In the genomic region with DNA sequence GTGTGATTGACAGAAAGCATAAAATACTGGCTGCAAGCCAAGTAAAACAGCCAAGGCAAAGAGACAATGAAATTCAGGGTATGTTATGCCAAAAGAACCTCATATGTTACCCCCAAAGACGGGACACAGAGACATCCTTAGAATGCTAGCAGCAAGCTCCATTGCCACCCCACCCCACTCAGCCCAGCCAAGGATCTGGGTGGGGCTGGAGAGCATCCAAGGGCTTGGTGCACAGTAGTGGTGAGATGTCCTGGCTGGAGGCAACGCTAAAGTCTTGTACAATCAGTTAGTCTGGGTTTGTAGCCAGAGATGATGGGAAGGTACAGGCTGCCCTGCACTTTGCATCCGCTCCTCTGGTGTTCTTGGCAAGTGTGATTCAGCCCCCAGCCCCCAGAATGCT, we compare ENCODE assay signal across 8 mouse cellular contexts. TPM values are rescaled to one million over a fixed set of nuclear protein-coding genes. Genes with fewer than 3 reads are reported as not detected.
DNase-seq lines count a peak whose midpoint lies in the region; ATAC-seq and TF ChIP-seq lines count a peak whose summit lies in the region.

No protein-coding gene starts in this region.

- peak overlapping the region in 1 of 2 experiments; percentile 54; a peak in 2 of 4 replicates for H3K4me3 ChIP-seq in ES-E14 (ENCODE audit: insufficient read depth in 1 of 2, low read depth in 1 of 2, low read length in 2 of 2, poor library complexity in 1 of 2, severe bottlenecking in 1 of 2)
- no peak overlapping the region for H3K4me3 ChIP-seq in forebrain, embryonic 13.5 days

- ATAC-seq in forebrain, embryonic 13.5 days, result peak; percentile 17; the same call in 1 of the 2 replicates

- H3K4me1 ChIP-seq in ES-E14 (ENCODE audit: control insufficient read depth in 2 of 2, insufficient read depth in 2 of 2, low read length in 2 of 2, poor library complexity in 1 of 2), result peaks cover 0 to 22% of the 10 kb centered on the region in 2 experiments; a peak in 2 of 4 replicates
- H3K4me1 ChIP-seq in forebrain, embryonic 13.5 days, result peaks cover 18% of the 10 kb centered on the region

- H3K27me3 ChIP-seq in forebrain, embryonic 13.5 days, result no peaks in the 10 kb centered on the region

- DNase-seq in ES-E14 (ENCODE audit: low read depth, low spot score), result no peak
- DNase-seq in brain, adult 2 months (ENCODE audit: low read depth, low spot score), result peak; percentile 59
- DNase-seq in heart, postnatal 36 days, result peak; percentile 65 to 70
- peak; percentile 30 for DNase-seq in liver
- peak; percentile 11 for DNase-seq in naive thymus-derived CD4-positive, alpha-beta T cell, adult 2 months (ENCODE audit: low read depth)
- no peak for DNase-seq in thymus, postnatal 25 days
- DNase-seq in right cerebral cortex, postnatal 25 days, result no peak

- peak overlapping the region; percentile 63 for H3K4me2 ChIP-seq in forebrain, embryonic 13.5 days

- 69% methylated on average over 3 of the region's 3 CpGs for WGBS in forebrain, embryonic 13.5 days

- 0 out of 2 replicates have a peak overlapping the region, but pooled peaks have one; percentile 60 for H3K9ac ChIP-seq in ES-E14 (ENCODE audit: insufficient read depth, low read depth, low read length, poor library complexity, severe bottlenecking)
- H3K9ac ChIP-seq in forebrain, embryonic 13.5 days, result peak overlapping the region; percentile 65; the same call in 1 of the 2 replicates

- no peaks in the 10 kb centered on the region for H3K9me3 ChIP-seq in ES-E14 (ENCODE audit: control insufficient read depth, insufficient read depth, low read depth, low read length)
- H3K9me3 ChIP-seq in forebrain, embryonic 13.5 days (replicated peaks), result no peaks in the 10 kb centered on the region

- no peak overlapping the region for H3K27ac ChIP-seq in ES-E14 (ENCODE audit: insufficient read depth, low read depth, low read length, poor library complexity, severe bottlenecking)
- H3K27ac ChIP-seq in forebrain, embryonic 13.5 days, result peak overlapping the region; percentile 61

- in situ Hi-C loops in ES-E14 (cut with MboI; ENCODE audit: low sequenced_read_pairs in 2 of 2, unreplicated experiment in 2 of 2), result no loop called here

- intact Hi-C loops in heart, postnatal 36 days (cut with DNase I), result no loop called here

- no peaks in the 10 kb centered on the region for H3K36me3 ChIP-seq in ES-E14 (ENCODE audit: control insufficient read depth, insufficient read depth, low read length, poor library complexity, severe bottlenecking)
- H3K36me3 ChIP-seq in forebrain, embryonic 13.5 days (ENCODE audit: poor library complexity, severe bottlenecking), result peaks cover 34% of the 10 kb centered on the region

TF ChIP-seq in ES-E14, 5 proteins besides CTCF, POLR2A, EP300 and RAD21:
- TF ChIP-seq MAFK (IDR thresholded peaks at IDR 0.05; ENCODE audit: insufficient read depth, low read depth, low read length) (no peak), CHD2 (IDR thresholded peaks at IDR 0.05; ENCODE audit: low read depth, low read length) (no peak), HCFC1 (IDR thresholded peaks at IDR 0.05; ENCODE audit: borderline replicate concordance, insufficient read depth, low read length) (no peak), ZNF384 (IDR thresholded peaks at IDR 0.05; ENCODE audit: low read depth, low read length) (no peak), ZC3H11A (IDR thresholded peaks at IDR 0.05; ENCODE audit: borderline replicate concordance, low read depth, low read length) (no peak)
TF ChIP-seq in ES-E14: peak in this region for 0.

RNA-seq across cellular contexts. Expression of gene Srprb, which starts 21.6 kb away (rescaled TPM):
- total RNA-seq in ES-E14 (2012; rRNA removed), result 75.5 and 93.1 TPM in 2 replicates
- polyA plus RNA-seq in forebrain, embryonic 13.5 days (2015; fragmentation: Nextera tagmentation; extraction: Ambion mirVana), result 47.5 and 55.1 TPM in 2 replicates
- total RNA-seq in heart, postnatal 36 days (2021), result 10 to 100 TPM; 16.0 to 16.6 TPM

RNA-seq across cellular contexts. Expression of gene Gm20425, which starts 49.8 kb away (rescaled TPM):
- total RNA-seq in ES-E14 (2012; rRNA removed), result 0.04 and 2.0 TPM in 2 replicates
- polyA plus RNA-seq in forebrain, embryonic 13.5 days (2015; fragmentation: Nextera tagmentation; extraction: Ambion mirVana), result 3.3 TPM in 1 of 2 replicates, not detected in the other
- total RNA-seq in heart, postnatal 36 days (2021), result 1 to 10 TPM; 6.7 to 8.7 TPM

RNA-seq across cellular contexts. Expression of gene Trf, which starts 49.9 kb away (rescaled TPM):
- total RNA-seq in ES-E14 (2012; rRNA removed), result 9.6 and 11.9 TPM in 2 replicates
- polyA plus RNA-seq in forebrain, embryonic 13.5 days (2015; fragmentation: Nextera tagmentation; extraction: Ambion mirVana), result 15.7 and 23.3 TPM in 2 replicates
- total RNA-seq in heart, postnatal 36 days (2021), result 10 to 100 TPM; 53.3 to 56.3 TPM

Comparison
In these comparisons a context has a peak if more than half of its experiments do, and no peak if none do; other contexts are left out.
1. DNase-seq: peak in brain, adult 2 months (single experiment), heart, postnatal 36 days (2 of 2), liver (single experiment) and naive thymus-derived CD4-positive, alpha-beta T cell, adult 2 months (single experiment); none in ES-E14 (single experiment), thymus, postnatal 25 days (single experiment) and right cerebral cortex, postnatal 25 days (single experiment).